Mouse (Mus musculus) heart, embryonic 10.5 days (tissue): ENCODE results near the gene Ankrd11. TPM values are rescaled to one million over a fixed set of nuclear protein-coding genes. Genes with fewer than 3 reads are reported as not detected.

Source experiments
- polyA plus RNA-seq: library from polyadenylated mRNA; unstranded; fragments of >200 nt; fragmentation: Nextera tagmentation; extraction: Ambion mirVana; gene quantifications from 2 replicates; pipeline ENCODE4 v1.2.1, GENCODE M21; 2016

The Ankrd11 gene
- polyA plus RNA-seq, 1 experiment from 2014 or later = 32.9 TPM

Other genes starting within 250 kb of the Ankrd11 start
- 0.41 and 0.79 TPM in 2 replicates for gene Cdh15, start 194.3 kb downstream of the Ankrd11 start, polyA plus RNA-seq
- 57.4 and 63.0 TPM in 2 replicates for gene Spg7, start 20.7 kb upstream of the Ankrd11 start, polyA plus RNA-seq
- gene Rpl13, start 60.1 kb upstream of the Ankrd11 start, polyA plus RNA-seq = 1,165 and 1,266 TPM in 2 replicates
- 0.76 and 1.5 TPM in 2 replicates for gene Cpne7, start 75.1 kb upstream of the Ankrd11 start, polyA plus RNA-seq
- gene Sult5a1, start 116.0 kb upstream of the Ankrd11 start, polyA plus RNA-seq = 9.3 and 12.3 TPM in 2 replicates
- gene Dpep1, start 144.0 kb upstream of the Ankrd11 start, polyA plus RNA-seq = 1.9 and 5.2 TPM in 2 replicates
- 120 and 123 TPM in 2 replicates for gene Chmp1a, start 170.5 kb upstream of the Ankrd11 start, polyA plus RNA-seq
- 3.5 and 3.6 TPM in 2 replicates for gene Spata33, start 170.6 kb upstream of the Ankrd11 start, polyA plus RNA-seq
- 27.0 and 31.2 TPM in 2 replicates for gene Cdk10, start 182.6 kb upstream of the Ankrd11 start, polyA plus RNA-seq
- 2.2 and 2.6 TPM in 2 replicates for gene Spata2l, start 194.0 kb upstream of the Ankrd11 start, polyA plus RNA-seq
- 17.8 and 21.4 TPM in 2 replicates for gene Zfp276, start 211.9 kb upstream of the Ankrd11 start, polyA plus RNA-seq
- gene Vps9d1, start 212.1 kb upstream of the Ankrd11 start, polyA plus RNA-seq = 19.7 and 20.6 TPM in 2 replicates